Mouse (Mus musculus): ENCODE measurements around the gene Vill. TPM values are rescaled to one million over a fixed set of nuclear protein-coding genes. Genes with fewer than 3 reads are reported as not detected.

Gene Vill
- total and polyA plus RNA-seq, 2 experiments from 2014 or later = 2.7 to 6.5 TPM

DNA sequence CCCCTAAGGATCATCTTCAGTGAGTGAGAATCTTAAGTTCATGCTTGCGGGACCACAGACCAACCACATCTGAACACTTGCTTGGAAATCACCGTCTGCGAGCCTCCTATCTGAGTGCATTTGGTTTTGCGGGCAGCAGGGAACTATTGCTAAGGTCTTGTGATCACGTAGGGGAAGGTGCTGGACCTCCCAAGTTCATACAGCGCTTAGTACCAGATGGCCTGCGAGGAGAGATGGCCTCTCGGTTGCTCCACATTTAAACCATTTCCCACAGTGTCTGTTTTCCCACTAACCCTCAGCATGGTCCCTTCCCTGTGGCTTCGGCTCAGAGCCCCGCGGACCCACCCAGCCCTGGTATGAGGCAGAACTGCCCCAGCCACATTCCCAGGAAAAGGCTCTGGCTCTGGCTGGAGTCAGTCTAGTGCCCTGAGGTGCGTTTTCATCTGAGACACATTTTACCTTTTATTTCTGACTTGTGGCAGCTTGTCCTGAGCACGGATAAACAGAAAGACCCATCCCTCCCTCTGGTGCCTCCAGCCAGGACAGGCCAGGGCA is 42.3 kb upstream of the Vill start:
- no peak overlapping the region for H3K4me2 ChIP-seq (ENCODE audit: low read depth)
- H3K27me3 ChIP-seq (ENCODE audit: insufficient read depth, low read length) = no peaks in the 10 kb centered on the region
- no peak overlapping the region for H3K27ac ChIP-seq (ENCODE audit: low read depth, low read length)
- WGBS = 92% methylated on average over 13 of the region's 13 CpGs
- H3K9me3 ChIP-seq (ENCODE audit: low read length) = no peaks in the 10 kb centered on the region
- DNase-seq (no peak), ATAC-seq (no peak)
- no peak for TF ChIP-seq CTCF (IDR thresholded peaks at IDR 0.05; ENCODE audit: low read depth)
- H3K4me1 ChIP-seq (ENCODE audit: insufficient read depth) = no peaks in the 10 kb centered on the region
- H3K36me3 ChIP-seq (ENCODE audit: insufficient read depth) = peaks cover 6% of the 10 kb centered on the region; the same call in 1 of the 2 replicates
- H3K4me3 ChIP-seq (ENCODE audit: low read depth, low read length) = no peak overlapping the region
- H3K9ac ChIP-seq = no peak overlapping the region

DNA sequence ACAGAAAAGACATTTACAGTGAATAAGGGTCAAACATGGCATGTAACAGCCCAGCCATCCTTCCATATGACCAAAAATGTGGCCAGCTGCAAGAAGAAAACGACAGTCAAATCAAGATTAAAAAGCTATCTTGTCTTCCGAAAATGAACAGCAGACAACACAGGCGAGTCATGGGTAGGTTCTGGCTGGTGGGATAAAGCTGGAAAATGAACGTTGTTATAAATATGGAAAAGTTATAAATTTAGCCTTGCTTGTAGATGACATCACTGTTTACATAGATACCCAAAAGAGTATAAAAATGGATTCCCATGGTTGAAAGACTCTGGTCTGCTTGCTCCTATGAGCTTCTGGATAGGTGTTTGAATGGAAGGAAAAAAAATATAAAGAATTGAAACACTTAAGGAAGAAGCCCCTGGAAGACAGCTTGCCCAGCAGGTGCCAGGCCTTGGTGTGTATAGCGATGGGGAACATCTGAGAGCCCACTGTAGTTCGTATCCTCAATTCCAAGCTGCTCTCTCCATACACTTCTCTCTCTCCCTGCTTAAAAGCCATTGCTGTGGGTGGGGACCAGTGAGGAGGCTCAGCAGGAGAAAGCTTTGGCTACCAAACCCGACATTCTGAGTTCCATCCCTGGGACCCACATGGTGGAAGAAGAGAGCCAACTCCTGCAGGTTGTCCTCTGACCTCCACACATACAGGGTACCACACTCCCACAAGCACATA is 35.6 kb upstream of the Vill start:
- ATAC-seq (peak; percentile 71), DNase-seq (peak; percentile 29)
- peak overlapping the region; percentile 62; the same call in 1 of the 2 replicates for H3K27ac ChIP-seq (ENCODE audit: low read depth, low read length)
- no peak for TF ChIP-seq CTCF (IDR thresholded peaks at IDR 0.05; ENCODE audit: low read depth)
- no peak overlapping the region for H3K4me3 ChIP-seq (ENCODE audit: low read depth, low read length)
- H3K36me3 ChIP-seq (ENCODE audit: insufficient read depth) = peaks cover 17% of the 10 kb centered on the region; the same call in 1 of the 2 replicates
- no peak overlapping the region for H3K4me2 ChIP-seq (ENCODE audit: low read depth)
- H3K27me3 ChIP-seq (ENCODE audit: insufficient read depth, low read length) = no peaks in the 10 kb centered on the region
- 63% methylated on average over 7 of the region's 7 CpGs for WGBS
- H3K9ac ChIP-seq = no peak overlapping the region
- H3K9me3 ChIP-seq (ENCODE audit: low read length) = no peaks in the 10 kb centered on the region
- H3K4me1 ChIP-seq (ENCODE audit: insufficient read depth) = no peaks in the 10 kb centered on the region

DNA sequence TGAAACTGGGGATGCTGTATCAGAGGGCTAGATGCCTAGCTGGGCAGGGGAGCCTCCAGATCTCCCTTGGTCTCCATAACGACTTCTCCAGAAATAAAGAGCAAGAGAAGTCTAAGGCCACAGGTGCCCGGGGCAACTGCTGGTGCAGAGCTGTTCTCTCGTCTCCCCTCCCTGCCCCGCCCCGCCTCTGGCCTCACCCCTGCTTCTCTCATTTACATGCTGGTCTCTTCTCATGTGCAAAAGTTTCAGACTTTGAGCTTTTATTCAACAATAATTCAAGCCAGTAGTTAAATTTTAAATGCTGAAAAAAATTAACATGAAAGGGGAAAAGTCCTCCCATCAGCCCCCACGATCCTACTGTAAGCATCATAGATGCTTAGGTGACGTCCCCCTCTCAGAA is 30.8 kb upstream of the Vill start:
- H3K27me3 ChIP-seq (ENCODE audit: insufficient read depth, low read length) = no peaks in the 10 kb centered on the region
- H3K9ac ChIP-seq = no peak overlapping the region
- DNase-seq = no peak
- ATAC-seq = no peak
- H3K36me3 ChIP-seq (ENCODE audit: insufficient read depth) = peaks cover 11% of the 10 kb centered on the region; the same call in 1 of the 2 replicates
- H3K4me1 ChIP-seq (ENCODE audit: insufficient read depth) = no peaks in the 10 kb centered on the region
- H3K9me3 ChIP-seq (ENCODE audit: low read length) = no peaks in the 10 kb centered on the region
- no peak for TF ChIP-seq CTCF (IDR thresholded peaks at IDR 0.05; ENCODE audit: low read depth)
- H3K27ac ChIP-seq (ENCODE audit: low read depth, low read length) = no peak overlapping the region
- H3K4me2 ChIP-seq (ENCODE audit: low read depth) = no peak overlapping the region
- no peak overlapping the region for H3K4me3 ChIP-seq (ENCODE audit: low read depth, low read length)
- 71% methylated on average over 7 of the region's 7 CpGs for WGBS

DNA sequence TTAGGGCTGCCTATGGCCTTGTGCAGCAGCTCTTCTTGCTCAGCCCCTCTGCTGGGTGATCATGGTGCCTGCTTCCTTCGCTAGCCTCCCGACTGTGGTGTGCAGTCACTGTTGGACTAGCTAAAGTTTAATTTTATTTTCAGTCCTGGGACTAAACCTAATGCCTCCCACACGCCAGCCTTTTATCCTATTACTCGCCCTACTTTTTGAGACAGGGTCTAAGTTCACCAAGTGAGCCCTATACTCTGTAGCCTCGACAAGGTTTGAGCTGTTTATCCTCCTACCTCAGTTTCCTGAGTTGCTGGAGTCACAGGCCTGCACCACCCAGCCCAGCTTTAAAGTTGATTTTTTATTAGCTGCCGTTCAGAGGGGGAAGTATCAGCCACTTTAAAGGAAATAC is 27.3 kb upstream of the Vill start:
- no peak overlapping the region for H3K27ac ChIP-seq (ENCODE audit: low read depth, low read length)
- no peak overlapping the region for H3K4me3 ChIP-seq (ENCODE audit: low read depth, low read length)
- no peak for TF ChIP-seq CTCF (IDR thresholded peaks at IDR 0.05; ENCODE audit: low read depth)
- no peaks in the 10 kb centered on the region for H3K27me3 ChIP-seq (ENCODE audit: insufficient read depth, low read length)
- H3K4me1 ChIP-seq (ENCODE audit: insufficient read depth) = no peaks in the 10 kb centered on the region
- 85% methylated on average over 6 of the region's 6 CpGs for WGBS
- H3K9me3 ChIP-seq (ENCODE audit: low read length) = no peaks in the 10 kb centered on the region
- no peak overlapping the region for H3K9ac ChIP-seq
- no peak overlapping the region for H3K4me2 ChIP-seq (ENCODE audit: low read depth)
- H3K36me3 ChIP-seq (ENCODE audit: insufficient read depth) = no peaks in the 10 kb centered on the region; the same call in 1 of the 2 replicates
- no peak for ATAC-seq
- no peak for DNase-seq

DNA sequence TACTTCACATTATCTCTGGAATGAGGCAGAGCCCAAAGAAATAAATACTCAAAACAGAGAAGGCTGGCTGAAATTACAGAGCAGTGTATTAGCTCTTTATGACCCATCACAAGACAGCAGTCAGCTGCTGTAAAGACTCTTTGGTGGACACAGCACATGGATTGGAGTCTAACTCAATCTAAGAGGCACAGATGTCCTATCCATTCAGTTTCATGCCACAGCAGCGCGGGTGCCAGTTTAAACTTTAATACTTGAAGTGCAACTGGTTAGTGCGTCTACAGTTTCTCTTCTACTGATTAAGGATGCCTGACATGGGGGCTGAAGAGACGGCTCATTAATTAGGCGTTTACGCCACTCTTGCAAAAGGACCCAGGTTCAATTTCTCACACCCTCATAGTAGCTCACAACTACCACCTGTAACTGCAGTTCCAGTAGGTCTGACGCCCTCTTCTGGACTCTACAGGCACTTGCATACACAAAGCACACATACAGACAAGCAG is 26.7 kb upstream of the Vill start:
- Histone ChIP-seq H3K9ac (no peak overlapping the region), H3K36me3 (ENCODE audit: insufficient read depth) (no peaks in the 10 kb centered on the region; the same call in 1 of the 2 replicates), H3K27me3 (ENCODE audit: insufficient read depth, low read length) (no peaks in the 10 kb centered on the region), H3K4me1 (ENCODE audit: insufficient read depth) (no peaks in the 10 kb centered on the region), H3K27ac (ENCODE audit: low read depth, low read length) (no peak overlapping the region), H3K9me3 (ENCODE audit: low read length) (no peaks in the 10 kb centered on the region), H3K4me3 (ENCODE audit: low read depth, low read length) (no peak overlapping the region), H3K4me2 (ENCODE audit: low read depth) (no peak overlapping the region)
- ATAC-seq (no peak), DNase-seq (no peak)
- TF ChIP-seq CTCF (IDR thresholded peaks at IDR 0.05; ENCODE audit: low read depth) = no peak
- 82% methylated on average over 7 of the region's 7 CpGs for WGBS

DNA sequence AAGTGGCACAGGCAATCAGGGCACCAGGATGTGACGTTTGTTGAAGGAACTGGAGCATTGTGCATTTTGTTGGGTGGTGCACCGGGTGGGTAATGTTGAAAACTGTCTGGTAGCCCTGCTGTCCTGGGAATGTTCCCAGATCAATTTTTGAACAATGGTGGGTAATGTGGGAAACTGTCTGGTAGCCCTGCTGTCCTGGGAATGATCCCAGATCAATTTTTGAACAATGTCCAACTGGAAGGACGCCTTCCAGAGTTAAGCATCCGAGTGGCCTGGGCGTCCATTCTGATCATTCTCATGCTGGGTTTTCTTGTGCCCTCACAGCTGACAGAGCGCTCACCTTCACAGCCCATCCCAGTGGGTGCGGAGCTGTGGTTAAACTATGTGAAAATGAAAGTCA is 25.2 kb upstream of the Vill start:
- Histone ChIP-seq H3K4me2 (ENCODE audit: low read depth) (no peak overlapping the region), H3K36me3 (ENCODE audit: insufficient read depth) (no peaks in the 10 kb centered on the region; the same call in 1 of the 2 replicates), H3K4me1 (ENCODE audit: insufficient read depth) (no peaks in the 10 kb centered on the region), H3K9ac (no peak overlapping the region), H3K27me3 (ENCODE audit: insufficient read depth, low read length) (no peaks in the 10 kb centered on the region), H3K9me3 (ENCODE audit: low read length) (no peaks in the 10 kb centered on the region), H3K4me3 (ENCODE audit: low read depth, low read length) (no peak overlapping the region), H3K27ac (ENCODE audit: low read depth, low read length) (no peak overlapping the region)
- no peak for ATAC-seq
- TF ChIP-seq CTCF (IDR thresholded peaks at IDR 0.05; ENCODE audit: low read depth) = no peak
- no peak for DNase-seq
- WGBS = 72% methylated on average over 7 of the region's 7 CpGs

All from forebrain, postnatal 0 days (tissue).